ENCODE assay signal across 9 mouse cellular contexts in the genomic region with DNA sequence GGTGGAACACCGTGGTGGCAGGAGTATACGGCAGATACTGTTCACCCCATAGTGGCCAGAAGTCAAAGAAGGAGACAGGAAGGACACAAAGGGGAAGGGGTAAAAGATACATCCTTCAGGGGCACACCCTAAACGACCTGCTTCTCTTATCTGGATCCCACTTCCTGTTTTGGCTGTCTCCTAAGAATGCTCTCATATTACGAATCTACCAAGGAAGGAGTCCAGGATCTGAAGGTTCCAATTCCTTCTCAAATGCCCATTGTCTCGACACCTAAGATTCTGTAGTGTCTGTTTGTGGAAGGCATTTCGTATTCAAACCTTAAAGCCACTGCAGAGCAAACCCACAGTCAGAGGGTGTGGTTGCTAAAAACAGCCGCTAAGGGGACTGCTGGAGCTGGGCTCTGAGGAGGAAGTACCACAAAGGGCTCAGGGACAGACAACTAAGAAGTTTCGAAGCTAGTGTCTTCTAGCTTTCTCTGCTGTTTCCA. TPM values are rescaled to one million over a fixed set of nuclear protein-coding genes. Genes with fewer than 3 reads are reported as not detected.
DNase-seq lines count a peak whose midpoint lies in the region; ATAC-seq and TF ChIP-seq lines count a peak whose summit lies in the region.
"Had no signal": no experiment of that assay in that cellular context is flagged by ENCODE, and none has a peak within 500 bp of the region (broad histone marks: within the 10 kb centered on the region; RNA-seq: fewer than 3 reads in every experiment).

No protein-coding gene starts in this region.

- WGBS in liver, adult 2 months = 31% methylated on average over 8 of the region's 8 CpGs
- 57% methylated on average over 8 of the region's 8 CpGs for WGBS in hindbrain, postnatal 0 days
- 54% methylated on average over 8 of the region's 8 CpGs for WGBS in midbrain, embryonic 15.5 days

- no peak for TF ChIP-seq POLR2A in liver, adult 2 months (IDR thresholded peaks at IDR 0.05; ENCODE audit: extremely low read depth, insufficient read depth, low read length)

- H3K4me3 ChIP-seq in gastrocnemius, adult 2 months = no peak overlapping the region
- no peak overlapping the region for H3K4me3 ChIP-seq in liver, adult 2 months (ENCODE audit: insufficient read depth, low read depth, low read length)
- H3K4me3 ChIP-seq in hindbrain, postnatal 0 days (ENCODE audit: low read length) = no peak overlapping the region
- no peak overlapping the region for H3K4me3 ChIP-seq in midbrain, embryonic 15.5 days

- no peaks in the 10 kb centered on the region for H3K79me2 ChIP-seq in liver, adult 2 months (ENCODE audit: control insufficient read depth, insufficient read depth, low read length)

- no peaks in the 10 kb centered on the region for H3K9me3 ChIP-seq in hindbrain, postnatal 0 days (ENCODE audit: low read length)
- H3K9me3 ChIP-seq in midbrain, embryonic 15.5 days = no peaks in the 10 kb centered on the region

- H3K27me3 ChIP-seq in liver, adult 2 months (ENCODE audit: control insufficient read depth, insufficient read depth, low read length) = no peaks in the 10 kb centered on the region
- no peaks in the 10 kb centered on the region for H3K27me3 ChIP-seq in hindbrain, postnatal 0 days (ENCODE audit: insufficient read depth, low read length)
- no peaks in the 10 kb centered on the region for H3K27me3 ChIP-seq in midbrain, embryonic 15.5 days (replicated peaks)

- no peak overlapping the region for H3K9ac ChIP-seq in liver, adult 2 months (ENCODE audit: low read depth, low read length)
- H3K9ac ChIP-seq in hindbrain, postnatal 0 days (replicated peaks; ENCODE audit: low read length) = no peak overlapping the region
- no peak overlapping the region for H3K9ac ChIP-seq in midbrain, embryonic 15.5 days

- intact Hi-C loops in gastrocnemius, adult 2 months (cut with DNase I) = no loop called here
- intact Hi-C loops in gastrocnemius, postnatal 14 days (cut with DNase I; ENCODE audit: low total_unique reads) = no loop called here

- peak; percentile 23; the same call in 1 of the 2 replicates for TF ChIP-seq CTCF in gastrocnemius, adult 2 months (IDR thresholded peaks at IDR 0.05)
- TF ChIP-seq CTCF in liver, adult 2 months (IDR thresholded peaks at IDR 0.05; ENCODE audit: low read depth, low read length) = no peak
- no peak for TF ChIP-seq CTCF in hindbrain, postnatal 0 days (IDR thresholded peaks at IDR 0.05; ENCODE audit: low read depth)

- no peaks in the 10 kb centered on the region for H3K36me3 ChIP-seq in liver, adult 2 months (ENCODE audit: control insufficient read depth, insufficient read depth, low read length)
- no peaks in the 10 kb centered on the region for H3K36me3 ChIP-seq in hindbrain, postnatal 0 days (ENCODE audit: insufficient read depth, low read length)
- H3K36me3 ChIP-seq in midbrain, embryonic 15.5 days (replicated peaks) = no peaks in the 10 kb centered on the region

- no peak for ATAC-seq in hindbrain, postnatal 0 days
- ATAC-seq in midbrain, embryonic 15.5 days (replicated peaks) = no peak

- DNase-seq in gastrocnemius, adult 2 months = no peak
- no peak for DNase-seq in gastrocnemius, postnatal 14 days
- peak; percentile 11 for DNase-seq in embryo, embryonic 9.5 days (ENCODE audit: extremely low spot score)
- DNase-seq in liver, adult 2 months (ENCODE audit: extremely low read depth, low read depth, low spot score) = no peak
- DNase-seq in retina, embryonic 14.5 days (ENCODE audit: low spot score) = peak; percentile 17
- DNase-seq in hindbrain, postnatal 0 days (ENCODE audit: low spot score) = no peak
- no peak for DNase-seq in layer of hippocampus, adult 9-10 months (ENCODE audit: low spot score)

- peaks cover 10% of the 10 kb centered on the region; the same call in 1 of the 2 replicates for H3K4me1 ChIP-seq in liver, adult 2 months (ENCODE audit: control insufficient read depth, insufficient read depth, low read length)
- H3K4me1 ChIP-seq in hindbrain, postnatal 0 days (ENCODE audit: insufficient read depth, low read length) = no peaks in the 10 kb centered on the region
- H3K4me1 ChIP-seq in midbrain, embryonic 15.5 days = peaks cover 9% of the 10 kb centered on the region; the same call in 1 of the 2 replicates

- no peak overlapping the region for H3K4me2 ChIP-seq in hindbrain, postnatal 0 days (ENCODE audit: low read depth, low read length)
- no peak overlapping the region for H3K4me2 ChIP-seq in midbrain, embryonic 15.5 days

- peak overlapping the region; percentile 39; the same call in 1 of the 2 replicates for H3K27ac ChIP-seq in gastrocnemius, adult 2 months
- peak overlapping the region; percentile 66 for H3K27ac ChIP-seq in liver, adult 2 months (replicated peaks; ENCODE audit: insufficient read depth, low read depth, low read length)
- H3K27ac ChIP-seq in hindbrain, postnatal 0 days = no peak overlapping the region
- no peak overlapping the region for H3K27ac ChIP-seq in midbrain, embryonic 15.5 days

RNA-seq across cellular contexts. Expression of gene Ccr1, which starts 39.7 kb away (rescaled TPM):
- under 1 TPM in 1 of 2 experiments, not detected in 1; 0.13 TPM for total RNA-seq in gastrocnemius, adult 2 months (2021)
- 1 to 10 TPM in 1 of 2 experiments, under 1 TPM in 1; 0.55 to 1.1 TPM for total RNA-seq in gastrocnemius, postnatal 14 days (2021)
- total RNA-seq in liver, adult 2 months (2014; rRNA removed) = under 0.01 and 0.20 TPM in 2 replicates
- 0.04 TPM in 1 of 2 replicates, not detected in the other for polyA plus RNA-seq in liver, adult 2 months (2012; rRNA removed)
- total RNA-seq in hindbrain, postnatal 0 days (2014; rRNA removed) = 0.21 and 0.86 TPM in 2 replicates
- polyA plus RNA-seq in hindbrain, postnatal 0 days (2015; fragmentation: Nextera tagmentation; extraction: Ambion mirVana) = 0.63 and 0.66 TPM in 2 replicates
- 0.84 and 1.0 TPM in 2 replicates for polyA plus RNA-seq in midbrain, embryonic 15.5 days (2015; fragmentation: Nextera tagmentation; extraction: Ambion mirVana)

RNA-seq across cellular contexts. Expression of gene Ccr1l1, which starts 49.4 kb away (rescaled TPM):
- not detected for total RNA-seq in gastrocnemius, adult 2 months (2021)
- not detected for total RNA-seq in gastrocnemius, postnatal 14 days (2021)
- not detected in 2 replicates for total RNA-seq in liver, adult 2 months (2014; rRNA removed)
- polyA plus RNA-seq in liver, adult 2 months (2012; rRNA removed) = 0.12 TPM in 1 of 2 replicates, not detected in the other
- not detected in 2 replicates for total RNA-seq in hindbrain, postnatal 0 days (2014; rRNA removed)
- not detected in 2 replicates for polyA plus RNA-seq in hindbrain, postnatal 0 days (2015; fragmentation: Nextera tagmentation; extraction: Ambion mirVana)
- polyA plus RNA-seq in midbrain, embryonic 15.5 days (2015; fragmentation: Nextera tagmentation; extraction: Ambion mirVana) = not detected in 2 replicates
- polyA plus RNA-seq: large intestine, adult 2 months had no signal

Comparison
In these comparisons a context has a peak if more than half of its experiments do, and no peak if none do; other contexts are left out.
1. DNase-seq: peak in embryo, embryonic 9.5 days (single experiment) and retina, embryonic 14.5 days (single experiment); none in gastrocnemius, adult 2 months (single experiment), gastrocnemius, postnatal 14 days (single experiment), liver, adult 2 months (single experiment), hindbrain, postnatal 0 days (single experiment) and layer of hippocampus, adult 9-10 months (single experiment).
2. H3K27ac ChIP-seq: peak in gastrocnemius, adult 2 months (single experiment) and liver, adult 2 months (single experiment); none in hindbrain, postnatal 0 days (single experiment) and midbrain, embryonic 15.5 days (single experiment).